Mouse (Mus musculus) midbrain, postnatal 0 days (tissue): ENCODE measurements around the gene Sec14l5. TPM values are rescaled to one million over a fixed set of nuclear protein-coding genes. Genes with fewer than 3 reads are reported as not detected.

ENCODE experiments used
- ATAC-seq: fragments of 200-750 bp; cut with Nextera tagmentation; 2 replicates; pipeline ENCODE4 v1.8.0; 2017; ENCODE audit warnings: moderate number of reproducible peaks, mild to moderate bottlenecking, moderate TSS enrichment, moderate library complexity; ENCODE audit not compliant: low FRiP score
- DNase-seq: peaks from one replicate; pipeline ENCODE4 v3.0.0-alpha.2; 2015; ENCODE audit warnings: low spot score
- H3K27ac ChIP-seq: fragments of 300-500 bp; sonication (generic); 2 replicates; pipeline ENCODE4 v1.5.1; 2014; ENCODE audit warnings: low read depth, mild to moderate bottlenecking, low read length, mixed read lengths
- H3K27me3 ChIP-seq: fragments of 300-500 bp; sonication (generic); 2 replicates; pipeline ENCODE4 v1.6.1; 2014; ENCODE audit warnings: low read length, control low read depth, mixed read lengths; ENCODE audit not compliant: insufficient read depth
- H3K36me3 ChIP-seq: fragments of 300-500 bp; sonication (generic); 2 replicates; pipeline ENCODE4 v1.6.1; 2014; ENCODE audit warnings: low read length, control low read depth, mixed read lengths; ENCODE audit not compliant: insufficient read depth
- H3K4me1 ChIP-seq: fragments of 300-500 bp; sonication (generic); 2 replicates; pipeline ENCODE4 v1.6.1; 2014; ENCODE audit warnings: mild to moderate bottlenecking, control low read depth, antibody characterized with exemption, low read length, mixed read lengths; ENCODE audit not compliant: insufficient read depth
- H3K4me2 ChIP-seq: fragments of 300-500 bp; sonication (generic); 2 replicates; pipeline ENCODE4 v1.6.1; 2014; ENCODE audit warnings: low read depth, mild to moderate bottlenecking, low read length, mixed read lengths; ENCODE audit not compliant: poor library complexity, severe bottlenecking
- H3K4me3 ChIP-seq: fragments of 300-500 bp; sonication (generic); 2 replicates; pipeline ENCODE4 v1.5.1; 2014; ENCODE audit warnings: low read depth, mild to moderate bottlenecking, low read length, moderate library complexity
- H3K9ac ChIP-seq: fragments of 300-500 bp; sonication (generic); replicated peaks from 2 replicates; pipeline ENCODE4 v1.6.1; 2014; ENCODE audit warnings: mild to moderate bottlenecking, low read length, moderate library complexity, mixed read lengths; ENCODE audit not compliant: poor library complexity, severe bottlenecking
- H3K9me3 ChIP-seq: fragments of 300-500 bp; sonication (generic); 2 replicates; pipeline ENCODE4 v1.6.1; 2016; ENCODE audit warnings: low read length, control low read depth
- CTCF ChIP-seq: IDR thresholded peaks from 2 replicates; pipeline ENCODE4 v1.5.1; 2016; ENCODE audit warnings: antibody characterized with exemption, mild to moderate bottlenecking
- WGBS: fragments of 180-500 bp; shearing (Covaris S2); extraction: QIAGEN DNeasy Blood & Tissue Kit; methylation state at CpG from one replicate; pipeline ENCODE4 v1.1.7; 2014; 5-methylcytosine and 5-hydroxymethylcytosine counted together
- polyA plus RNA-seq: library from polyadenylated mRNA; unstranded; fragments of >200 nt; fragmentation: Nextera tagmentation; extraction: Ambion mirVana; gene quantifications from 2 replicates; pipeline ENCODE4 v1.2.1, GENCODE M21; 2015
- total RNA-seq: library from RNA; depleted of rRNA; stranded (reverse); fragments of >200 nt; gene quantifications from 2 replicates; pipeline ENCODE4 v1.2.3, GENCODE M21; 2014

The Sec14l5 gene
- total and polyA plus RNA-seq, 2 experiments from 2014 or later, result 0.14 to 1.6 TPM

DNA sequence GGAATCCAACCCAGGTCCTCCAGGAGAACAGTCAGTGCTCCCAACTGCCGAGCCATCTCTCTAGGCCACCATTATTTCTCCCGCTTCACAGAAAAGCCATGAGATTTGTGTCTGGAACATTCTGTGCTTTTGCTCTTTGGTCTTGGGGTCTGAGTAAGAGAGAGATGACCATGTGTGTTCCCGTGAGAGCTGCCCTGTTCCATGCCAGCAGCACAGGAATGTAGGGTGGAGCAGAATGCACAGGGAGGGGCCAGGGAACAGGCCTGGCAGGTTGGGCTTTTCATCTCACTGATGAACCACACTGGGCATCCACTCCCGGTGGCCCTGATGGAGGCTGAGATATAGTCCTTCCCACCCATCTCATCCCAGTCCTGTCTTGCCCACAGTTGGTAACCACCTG lies 27.5 kb upstream of the Sec14l5 start:
- Histone ChIP-seq H3K27me3 (no peaks in the 10 kb centered on the region), H3K36me3 (no peaks in the 10 kb centered on the region), H3K4me3 (no peak overlapping the region), H3K9ac (no peak overlapping the region), H3K4me1 (no peaks in the 10 kb centered on the region), H3K27ac (no peak overlapping the region), H3K4me2 (no peak overlapping the region), H3K9me3 (no peaks in the 10 kb centered on the region)
- ATAC-seq (no peak), DNase-seq (no peak)
- TF ChIP-seq CTCF, result no peak
- 72% methylated on average over 4 of the region's 4 CpGs for WGBS

DNA sequence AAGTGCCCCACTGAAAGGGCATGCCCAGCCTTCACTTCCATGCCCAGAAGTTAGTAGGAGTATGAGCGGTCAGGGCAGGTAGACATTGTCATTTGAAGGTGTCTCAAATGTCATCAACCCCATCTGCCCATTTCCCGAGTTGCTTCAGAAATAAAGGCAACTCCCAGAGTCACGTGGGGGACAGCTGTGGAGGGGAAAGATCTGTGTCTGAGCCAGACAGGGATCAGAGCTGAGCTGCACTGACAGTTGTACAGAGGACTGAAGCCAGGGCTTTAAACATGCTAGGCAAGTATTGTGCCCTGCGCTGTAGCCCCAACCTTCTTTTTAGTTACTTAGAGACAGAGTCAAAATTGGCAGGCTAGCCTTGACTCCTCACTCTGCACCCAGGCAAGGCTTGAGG lies 27.1 kb upstream of the Sec14l5 start:
- ATAC-seq (no peak), DNase-seq (no peak)
- no peaks in the 10 kb centered on the region for H3K9me3 ChIP-seq
- H3K27ac ChIP-seq, result no peak overlapping the region
- no peak overlapping the region for H3K4me3 ChIP-seq
- H3K9ac ChIP-seq, result no peak overlapping the region
- no peaks in the 10 kb centered on the region for H3K27me3 ChIP-seq
- H3K4me1 ChIP-seq, result no peaks in the 10 kb centered on the region
- TF ChIP-seq CTCF, result no peak
- no peaks in the 10 kb centered on the region for H3K36me3 ChIP-seq
- WGBS, result 79% methylated on average over 4 of the region's 4 CpGs
- H3K4me2 ChIP-seq, result no peak overlapping the region

DNA sequence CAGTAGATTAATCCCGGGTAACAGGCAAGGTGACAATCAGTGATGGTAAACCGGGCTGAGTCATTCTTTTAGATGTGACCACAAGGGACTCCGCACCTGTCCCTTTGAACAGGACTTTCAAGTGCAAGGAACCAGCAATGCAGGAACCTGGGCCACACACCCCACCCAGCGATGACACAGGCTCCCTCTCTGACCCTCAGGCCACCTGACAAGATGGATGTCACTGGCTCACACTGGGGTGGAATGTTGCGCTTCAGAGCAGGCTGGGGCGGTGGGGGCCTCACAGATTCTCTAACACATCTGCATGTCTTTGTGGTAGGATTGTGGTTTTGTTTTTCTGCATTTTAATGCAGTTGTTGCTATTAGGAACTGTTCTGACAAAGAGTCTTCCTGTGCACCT lies 23.4 kb upstream of the Sec14l5 start:
- H3K4me1 ChIP-seq, result no peaks in the 10 kb centered on the region
- DNase-seq, result no peak
- no peaks in the 10 kb centered on the region for H3K9me3 ChIP-seq
- no peak overlapping the region for H3K9ac ChIP-seq
- no peaks in the 10 kb centered on the region for H3K36me3 ChIP-seq
- no peak overlapping the region for H3K27ac ChIP-seq
- H3K4me2 ChIP-seq, result no peak overlapping the region
- no peaks in the 10 kb centered on the region; the same call in 1 of the 2 replicates for H3K27me3 ChIP-seq
- TF ChIP-seq CTCF, result no peak
- 82% methylated on average over 6 of the region's 6 CpGs for WGBS
- H3K4me3 ChIP-seq, result no peak overlapping the region
- no peak for ATAC-seq

DNA sequence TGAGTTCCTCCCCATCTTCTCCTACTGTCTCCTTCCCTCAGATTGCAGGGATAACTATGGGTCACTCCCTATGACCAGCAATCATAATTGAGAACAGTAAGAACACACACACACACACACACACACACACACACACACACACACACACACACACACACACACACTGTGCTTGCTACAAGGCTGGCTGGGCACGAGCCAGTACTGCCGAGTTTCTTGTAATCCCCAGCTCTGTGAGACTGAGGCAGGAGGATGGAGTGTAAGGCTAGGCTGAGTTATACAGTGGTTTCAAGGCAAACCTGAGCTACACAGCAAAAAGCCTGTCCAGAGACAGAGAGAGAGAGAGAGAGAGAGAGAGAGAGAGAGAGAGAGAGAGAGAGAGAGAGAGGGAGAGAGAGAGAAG lies 16.7 kb upstream of the Sec14l5 start:
- Histone ChIP-seq H3K36me3 (no peaks in the 10 kb centered on the region), H3K27ac (no peak overlapping the region), H3K4me3 (no peak overlapping the region), H3K9me3 (no peaks in the 10 kb centered on the region), H3K27me3 (peaks cover 52% of the 10 kb centered on the region), H3K9ac (no peak overlapping the region), H3K4me1 (no peaks in the 10 kb centered on the region), H3K4me2 (no peak overlapping the region)
- 29% methylated on average over 2 of the region's 2 CpGs for WGBS
- no peak for DNase-seq
- no peak for ATAC-seq
- no peak for TF ChIP-seq CTCF

DNA sequence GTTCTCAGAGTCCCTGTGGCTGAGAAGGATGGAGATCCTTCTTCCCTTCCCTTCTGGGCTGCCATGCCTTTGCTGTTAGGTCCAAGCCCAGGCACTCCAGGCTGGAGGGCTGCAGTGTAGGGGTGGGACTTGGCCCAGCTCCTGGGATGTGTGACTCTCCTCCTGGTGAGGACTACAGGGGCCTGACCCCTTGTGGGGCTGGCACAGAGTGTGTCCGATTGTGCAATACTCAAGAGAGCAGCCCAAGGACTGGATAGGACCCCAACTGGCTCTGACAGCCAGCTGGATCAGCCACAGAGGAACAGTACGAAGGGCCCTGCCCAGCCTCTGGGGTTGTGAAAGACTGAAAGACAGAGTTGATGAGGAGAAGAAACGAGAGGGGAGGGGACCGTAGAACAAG lies 16.1 kb upstream of the Sec14l5 start:
- Histone ChIP-seq H3K27ac (no peak overlapping the region), H3K4me2 (no peak overlapping the region), H3K9me3 (no peaks in the 10 kb centered on the region), H3K4me1 (no peaks in the 10 kb centered on the region), H3K4me3 (no peak overlapping the region), H3K9ac (no peak overlapping the region), H3K36me3 (no peaks in the 10 kb centered on the region), H3K27me3 (peaks cover 52% of the 10 kb centered on the region)
- TF ChIP-seq CTCF, result no peak
- peak; percentile 17 for DNase-seq
- WGBS, result 19% methylated on average over 4 of the region's 4 CpGs
- ATAC-seq, result no peak

DNA sequence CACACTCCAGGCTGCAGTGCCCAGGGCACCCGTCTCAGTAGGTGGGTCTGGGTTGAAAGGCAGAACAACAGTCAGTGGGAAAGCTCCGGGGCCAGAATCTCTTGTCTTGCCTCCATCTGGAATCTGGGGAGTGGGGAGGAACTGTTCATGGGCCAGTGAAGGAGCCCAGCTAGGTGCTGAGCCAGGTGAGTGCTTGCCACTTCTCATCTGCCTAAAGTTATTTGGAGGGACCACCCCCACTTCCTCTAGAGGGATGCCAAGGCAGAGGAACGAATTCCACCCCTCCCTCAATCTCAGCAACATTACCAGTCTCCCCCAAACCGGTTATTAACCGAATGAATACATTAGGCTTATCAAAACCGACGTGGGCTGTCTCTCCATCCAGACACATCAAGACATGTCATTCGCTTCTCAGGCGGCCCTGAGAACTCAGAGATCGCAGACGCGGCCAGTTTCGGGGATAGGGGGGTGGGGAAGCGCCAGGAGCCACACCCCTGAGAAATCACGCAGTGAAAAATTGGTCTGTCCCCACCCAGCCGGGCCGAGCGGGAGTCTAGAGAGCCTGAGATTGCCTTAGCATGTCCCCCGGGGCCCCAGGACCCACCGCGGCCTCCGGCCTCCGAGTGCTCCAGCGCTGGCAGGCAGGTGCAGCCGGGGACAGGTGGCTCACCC lies 15.5 kb upstream of the Sec14l5 start:
- no peak overlapping the region for H3K27ac ChIP-seq
- ATAC-seq, result no peak
- no peaks in the 10 kb centered on the region for H3K36me3 ChIP-seq
- 3% methylated on average over 25 of the region's 25 CpGs for WGBS
- TF ChIP-seq CTCF, result no peak
- no peaks in the 10 kb centered on the region for H3K4me1 ChIP-seq
- H3K4me3 ChIP-seq, result peak overlapping the region; percentile 32; the same call in 1 of the 2 replicates
- H3K4me2 ChIP-seq, result no peak overlapping the region
- no peaks in the 10 kb centered on the region for H3K9me3 ChIP-seq
- H3K27me3 ChIP-seq, result peaks cover 52% of the 10 kb centered on the region
- no peak overlapping the region for H3K9ac ChIP-seq
- DNase-seq, result no peak
